Mouse (Mus musculus) kidney, adult 18-20 months (tissue): Measurements from ENCODE around the gene Dmap1.

Experiments used
- DNase-seq: peaks from one replicate; pipeline ENCODE4 v3.0.0; 2021

Gene Dmap1

DNA sequence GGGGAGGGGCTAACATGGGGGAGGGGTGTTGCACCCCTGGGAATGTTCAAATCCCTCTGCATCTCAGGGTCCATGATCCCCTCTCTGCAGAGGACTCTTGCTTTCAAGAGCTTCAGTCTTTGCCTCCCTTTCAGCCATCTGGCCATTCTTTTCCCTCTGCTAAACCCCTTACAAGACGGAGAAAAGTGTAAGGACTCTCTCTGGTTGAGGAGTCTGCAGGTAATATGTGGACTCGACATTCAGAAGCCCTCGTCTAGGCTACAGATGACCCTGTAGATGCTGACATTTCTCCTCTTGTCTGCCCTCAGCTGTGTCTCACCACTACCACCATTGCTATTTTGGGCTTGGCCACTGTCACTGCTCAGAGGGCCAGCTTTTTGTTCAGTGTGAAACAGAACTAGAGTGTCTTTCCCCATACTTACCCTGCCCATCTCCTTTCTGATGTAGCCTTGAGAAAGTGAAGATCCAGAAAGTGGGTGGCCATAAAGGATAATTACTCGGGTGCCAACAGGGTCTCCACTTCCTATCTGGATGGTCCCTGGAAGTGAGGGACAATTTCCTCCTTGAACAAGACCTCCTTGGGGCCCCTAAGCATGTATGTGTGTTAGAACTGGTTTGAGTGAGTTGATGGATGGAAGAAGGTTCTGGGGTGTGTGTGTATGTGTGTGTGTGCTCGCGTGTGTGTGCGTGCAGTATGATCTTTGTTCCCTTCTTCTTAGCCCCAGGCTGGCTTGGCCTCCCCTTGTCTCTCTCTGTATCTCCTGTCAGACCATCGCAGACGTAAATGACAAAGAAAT is 27.2 kb downstream of the Dmap1 start:
- DNase-seq, result no peak

DNA sequence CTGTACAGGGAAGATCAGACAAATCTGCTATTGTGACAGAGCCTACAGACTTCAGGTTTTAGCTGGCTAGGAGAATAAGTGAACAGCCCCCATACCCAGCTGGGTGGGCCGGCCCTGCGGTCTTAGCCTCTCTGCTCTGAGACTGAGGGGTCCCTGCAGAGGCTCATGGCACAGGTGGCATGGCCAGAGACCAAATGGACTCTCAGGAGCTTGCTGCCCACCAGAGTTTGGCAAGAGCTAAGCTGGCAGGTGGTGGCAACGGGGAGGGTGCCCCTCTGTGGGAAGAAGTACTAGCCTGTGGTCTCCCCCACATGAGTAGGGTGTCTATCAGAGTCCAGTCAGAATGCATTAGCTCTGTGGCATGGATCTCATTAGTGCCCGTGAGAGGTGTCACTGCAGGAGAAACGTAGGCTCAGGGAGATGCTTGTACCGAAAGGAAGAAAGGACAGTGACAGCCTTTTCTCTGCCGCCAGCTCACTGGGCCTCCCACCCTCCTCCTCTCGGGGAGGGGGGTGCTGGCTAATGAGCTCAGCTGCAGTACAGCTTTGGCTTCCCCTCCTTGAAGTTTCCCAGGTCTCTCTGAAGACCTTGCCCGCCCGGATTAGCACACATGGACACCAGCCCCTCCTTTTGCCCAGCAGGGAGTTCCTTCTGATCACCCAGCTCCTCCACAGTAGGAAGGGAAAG is 27.9 kb downstream of the Dmap1 start:
- no peak for DNase-seq

- no peak for DNase-seq
Observed at GRCm38 (mm10) chr4:117652727-117653126, 29.3 kb downstream of the Dmap1 start.

GRCm38 (mm10) chr4:117651626-117652101 is 30.4 kb downstream of the Dmap1 start:
- no peak for DNase-seq

DNA sequence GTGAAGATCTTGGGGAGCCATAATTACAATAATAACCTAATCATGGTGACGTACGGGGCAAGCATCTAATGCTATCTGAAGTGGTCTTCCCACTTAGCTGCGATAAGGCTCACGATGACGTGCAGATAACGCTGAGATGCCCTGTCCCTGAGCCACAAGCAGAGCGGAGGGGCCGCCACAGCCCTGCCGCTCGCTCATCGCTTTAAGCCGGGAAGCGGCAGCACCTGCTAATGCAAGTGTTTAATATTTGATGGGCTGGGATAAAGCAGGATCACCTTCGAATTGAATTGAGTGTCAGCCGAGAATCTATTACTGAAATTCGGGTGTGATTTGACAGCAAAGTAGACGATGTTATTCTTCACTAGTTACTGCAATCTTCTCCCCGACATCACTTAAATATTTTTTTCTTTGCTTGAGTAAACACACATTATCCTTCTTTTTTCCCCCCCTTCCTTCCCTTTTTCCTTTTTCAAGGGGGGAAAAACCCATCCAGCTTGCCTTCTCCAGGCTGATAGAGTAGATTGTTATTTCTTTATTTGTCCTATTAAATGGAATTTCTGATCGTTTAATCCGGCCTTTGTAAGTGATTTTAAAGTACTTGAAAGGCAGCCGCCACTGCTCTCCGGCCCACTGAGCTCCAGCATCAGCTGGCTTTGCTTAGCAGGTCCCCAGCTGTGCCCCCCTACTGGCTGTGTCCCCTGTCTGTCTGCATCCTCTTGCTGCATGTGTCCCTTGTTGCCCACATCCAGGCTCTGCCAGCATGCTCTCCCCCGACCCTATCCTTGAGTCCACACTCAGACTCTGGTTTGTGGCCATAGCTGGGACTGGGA is 34.9 kb downstream of the Dmap1 start:
- no peak for DNase-seq

- no peak for DNase-seq
Observed at GRCm38 (mm10) chr4:117646496-117646895, 35.6 kb downstream of the Dmap1 start.

DNA sequence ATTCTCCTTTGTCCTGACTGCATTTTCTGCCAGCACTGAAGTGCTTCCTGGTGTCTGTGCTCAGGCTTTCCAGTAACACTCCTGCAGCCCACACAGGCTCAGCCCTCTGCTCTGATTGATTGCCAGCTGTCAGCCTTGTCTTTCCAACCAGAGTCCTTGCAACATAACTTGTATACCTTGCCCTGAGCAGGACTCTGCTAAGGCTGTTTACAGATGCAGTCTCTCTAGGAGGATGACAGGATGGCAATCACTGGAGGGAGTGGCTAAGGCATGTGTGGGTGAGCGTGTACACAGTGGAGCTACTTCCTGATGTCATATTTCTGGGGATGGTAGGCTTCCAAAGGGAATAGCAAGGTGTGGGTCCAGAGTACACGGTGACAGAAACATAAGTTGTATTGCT is 36.2 kb downstream of the Dmap1 start:
- no peak for DNase-seq

DNA sequence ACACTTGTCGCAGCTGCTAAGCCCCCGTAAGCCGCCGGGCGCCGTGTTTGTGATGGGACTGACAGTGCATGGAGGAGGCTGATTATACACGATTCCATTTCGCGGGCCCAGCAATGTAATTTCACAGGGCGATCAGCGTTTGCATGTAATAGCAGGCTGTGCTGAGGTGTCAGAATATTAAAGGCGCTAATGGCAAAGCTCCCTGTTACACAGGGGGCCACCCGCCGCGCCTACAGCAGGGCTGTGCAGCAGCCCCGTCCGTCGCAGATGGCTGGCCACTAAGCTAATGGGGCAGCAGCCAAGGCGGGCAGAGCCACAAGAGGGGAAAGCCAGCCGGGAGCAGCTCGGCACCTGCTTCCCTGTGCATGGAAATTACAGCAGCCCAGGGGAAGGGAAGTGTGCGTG is 37.0 kb downstream of the Dmap1 start:
- no peak for DNase-seq

- DNase-seq, result no peak
Observed at GRCm38 (mm10) chr4:117641804-117642203, 40.3 kb downstream of the Dmap1 start.

DNA sequence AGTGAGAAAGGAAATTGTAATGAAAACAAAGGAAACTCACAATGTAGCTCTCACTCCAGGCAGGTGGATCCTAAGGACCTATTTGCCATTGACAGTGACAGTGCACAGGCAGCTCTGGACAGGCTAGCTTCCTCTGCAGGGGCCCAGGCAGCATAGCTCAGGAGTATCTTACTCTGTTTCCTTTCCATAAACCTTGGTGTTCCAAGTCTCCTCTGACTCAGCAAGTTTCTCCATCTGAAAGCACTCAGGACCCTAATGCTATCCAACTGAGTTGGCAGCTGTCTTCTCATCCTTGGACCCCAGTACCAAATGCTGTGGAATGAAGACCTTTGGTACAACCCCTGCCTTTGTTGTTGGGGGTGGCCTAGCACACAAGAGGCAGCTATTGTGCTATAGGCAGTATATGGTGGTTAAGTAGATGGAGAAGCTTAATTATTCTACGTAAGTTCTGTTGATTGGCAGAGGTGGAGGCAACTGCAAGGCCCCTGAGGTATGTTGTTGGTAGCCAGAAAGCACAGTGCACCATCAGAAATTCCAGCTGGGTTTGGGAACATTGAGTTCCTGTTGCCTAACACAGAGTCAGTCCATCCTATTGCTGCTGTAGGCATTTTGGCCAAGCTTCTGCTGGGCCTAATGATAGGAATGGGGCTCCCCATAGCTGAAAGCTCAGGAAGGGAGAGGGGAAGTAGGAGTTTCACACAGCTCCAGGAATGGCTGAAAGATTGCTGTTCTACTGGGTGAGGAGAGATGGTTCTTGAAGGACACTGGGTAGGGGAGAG is 41.0 kb downstream of the Dmap1 start:
- no peak for DNase-seq

- DNase-seq, result no peak
Observed at GRCm38 (mm10) chr4:117636891-117637613, 45.0 kb downstream of the Dmap1 start.

DNA sequence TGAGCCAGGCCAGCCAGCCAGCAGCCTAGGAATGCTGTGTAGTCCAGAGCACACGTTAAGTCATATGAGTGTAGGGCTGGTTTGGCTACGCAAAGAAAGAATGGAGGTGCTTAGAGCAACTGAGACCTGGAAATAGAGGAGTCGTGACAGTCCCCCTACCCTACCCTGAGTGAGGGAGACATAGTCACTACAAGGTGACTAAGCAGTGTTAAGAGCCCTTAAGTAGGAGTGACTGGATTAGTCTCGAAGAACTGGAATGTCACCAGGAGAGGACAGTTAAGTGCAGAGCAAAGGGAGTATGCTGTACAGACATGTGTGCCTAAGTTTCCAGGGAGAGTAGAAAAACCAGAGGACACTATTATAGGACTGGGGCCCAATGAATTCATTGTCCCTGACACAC is 45.9 kb downstream of the Dmap1 start:
- no peak for DNase-seq

GRCm38 (mm10) chr4:117634642-117635041 is 47.4 kb downstream of the Dmap1 start:
- no peak for DNase-seq

DNA sequence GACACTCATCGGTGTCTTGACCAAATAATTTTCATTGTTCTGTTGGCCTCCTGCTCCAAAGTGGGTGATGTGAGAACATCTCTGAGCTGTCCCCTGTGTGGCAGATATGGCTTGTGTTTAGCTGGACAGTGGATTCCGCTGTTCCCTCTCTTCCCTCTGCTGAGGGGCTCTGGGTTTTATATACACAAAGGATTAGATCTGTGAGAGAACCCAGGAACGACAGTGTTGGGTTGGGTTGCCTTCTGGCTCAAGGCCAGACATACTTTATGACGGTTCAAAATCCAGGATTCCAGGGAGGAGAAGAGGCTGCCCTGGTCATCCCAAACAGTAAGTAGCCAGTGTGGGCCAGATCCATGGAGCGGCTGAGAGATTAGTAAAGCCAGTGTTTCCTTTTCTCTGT is 48.5 kb downstream of the Dmap1 start:
- no peak for DNase-seq

GRCm38 (mm10) chr4:117630053-117630670 is 51.9 kb downstream of the Dmap1 start:
- no peak for DNase-seq

GRCm38 (mm10) chr4:117628464-117628863 is 53.6 kb downstream of the Dmap1 start:
- no peak for DNase-seq
